Mouse (Mus musculus) stomach, embryonic 16.5 days (tissue): ENCODE results near the gene Sec14l3. TPM values are rescaled to one million over a fixed set of nuclear protein-coding genes. Genes with fewer than 3 reads are reported as not detected.

ENCODE experiments used
- ATAC-seq: fragments of 200-750 bp; cut with Nextera tagmentation; 2 replicates; pipeline ENCODE4 v1.8.0; 2017; ENCODE audit warnings: moderate number of reproducible peaks, moderate TSS enrichment; ENCODE audit not compliant: insufficient read depth, low FRiP score
- H3K27ac ChIP-seq: fragments of 300-500 bp; sonication (generic); 2 replicates; pipeline ENCODE4 v1.5.1; 2014; ENCODE audit warnings: low read length
- H3K27me3 ChIP-seq: fragments of 300-500 bp; sonication (generic); 2 replicates; pipeline ENCODE4 v1.6.1; 2014; ENCODE audit warnings: low read length, control low read depth, mixed read lengths; ENCODE audit not compliant: control insufficient read depth, insufficient read depth
- H3K36me3 ChIP-seq: fragments of 300-500 bp; sonication (generic); 2 replicates; pipeline ENCODE4 v1.6.1; 2014; ENCODE audit warnings: low read length; ENCODE audit not compliant: control insufficient read depth, insufficient read depth
- H3K4me1 ChIP-seq: fragments of 300-500 bp; sonication (generic); 2 replicates; pipeline ENCODE4 v1.6.1; 2014; ENCODE audit warnings: low read length, control low read depth, mixed read lengths; ENCODE audit not compliant: control insufficient read depth, insufficient read depth
- H3K4me2 ChIP-seq: fragments of 300-500 bp; sonication (generic); 2 replicates; pipeline ENCODE4 v1.6.1; 2014; ENCODE audit warnings: low read depth, low read length, mixed read lengths
- H3K4me3 ChIP-seq: fragments of 300-500 bp; sonication (generic); replicated peaks from 2 replicates; pipeline ENCODE4 v1.5.1; 2014; ENCODE audit warnings: mild to moderate bottlenecking, low read length
- H3K9ac ChIP-seq: fragments of 300-500 bp; sonication (generic); 2 replicates; pipeline ENCODE4 v1.6.1; 2014; ENCODE audit warnings: low read length
- H3K9me3 ChIP-seq: fragments of 300-500 bp; sonication (generic); replicated peaks from 2 replicates; pipeline ENCODE4 v1.6.1; 2016; ENCODE audit warnings: low read length, control low read depth; ENCODE audit not compliant: control insufficient read depth
- WGBS: fragments of 180-500 bp; shearing (Covaris S2); extraction: QIAGEN DNeasy Blood & Tissue Kit; methylation state at CpG from one replicate; pipeline ENCODE4 v1.1.7; 2014; 5-methylcytosine and 5-hydroxymethylcytosine counted together
- polyA plus RNA-seq: library from polyadenylated mRNA; unstranded; fragments of >200 nt; fragmentation: Nextera tagmentation; extraction: Ambion mirVana; gene quantifications from 2 replicates; pipeline ENCODE4 v1.2.1, GENCODE M21; 2015

Gene Sec14l3
- polyA plus RNA-seq, 1 experiment from 2014 or later: 0.15 TPM

DNA sequence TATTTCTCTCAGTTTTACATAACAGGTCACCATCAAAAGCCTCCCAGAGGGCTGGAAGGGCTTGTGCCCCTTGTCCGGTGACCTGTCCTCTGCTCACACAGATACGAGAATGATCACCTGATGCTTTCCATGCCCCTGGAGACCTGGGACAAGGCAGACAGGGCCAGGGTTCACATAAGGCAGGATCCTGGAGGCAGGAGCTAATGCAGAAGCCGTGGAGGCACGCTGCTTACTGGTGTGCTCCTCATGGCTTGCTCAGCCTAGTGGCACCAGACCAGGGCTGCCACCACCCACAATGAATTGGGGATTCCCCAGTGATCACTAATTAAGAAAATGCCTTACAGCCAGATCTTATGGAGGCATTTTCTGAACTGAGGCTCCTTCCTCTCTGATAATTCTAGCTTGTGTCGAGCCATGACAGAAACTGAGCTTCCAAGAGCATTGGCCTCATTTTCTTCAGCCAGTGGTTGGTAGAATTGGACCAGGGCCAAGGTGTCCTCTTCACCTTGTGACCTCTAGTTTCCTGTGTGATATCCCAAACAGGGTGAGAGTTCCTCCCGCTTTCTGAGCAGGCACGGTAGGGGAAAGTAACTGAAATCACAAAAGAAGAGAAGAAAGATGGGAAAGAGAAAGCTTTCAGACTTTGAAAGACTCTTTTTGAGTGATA lies 13.8 kb downstream of the Sec14l3 start:
- 78% methylated on average over 7 of the region's 7 CpGs for WGBS
- Histone ChIP-seq H3K27ac (no peak overlapping the region), H3K27me3 (no peaks in the 10 kb centered on the region), H3K4me3 (no peak overlapping the region), H3K4me1 (no peaks in the 10 kb centered on the region), H3K9me3 (no peaks in the 10 kb centered on the region), H3K9ac (no peak overlapping the region), H3K36me3 (no peaks in the 10 kb centered on the region), H3K4me2 (no peak overlapping the region)
- ATAC-seq: no peak

DNA sequence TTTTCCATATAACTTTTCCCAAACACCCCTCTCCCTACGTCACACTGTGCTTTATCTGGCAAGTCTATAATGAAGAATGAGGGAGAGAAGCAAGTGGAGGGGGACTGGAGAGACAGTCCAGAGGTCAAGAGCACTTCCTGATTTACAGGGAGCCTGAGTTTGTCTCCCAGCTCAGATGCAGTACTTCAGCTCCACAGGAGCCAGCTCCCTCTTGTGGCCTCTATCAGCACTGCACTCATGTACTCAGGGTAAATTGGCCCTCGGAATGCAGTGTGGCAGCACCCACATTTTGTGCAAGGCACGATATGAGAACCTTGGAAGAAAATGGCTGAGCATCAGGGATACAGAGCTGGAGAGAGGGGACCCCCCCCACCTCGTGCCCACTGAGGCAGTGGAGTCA lies 15.6 kb downstream of the Sec14l3 start:
- Histone ChIP-seq H3K4me2 (no peak overlapping the region), H3K36me3 (no peaks in the 10 kb centered on the region), H3K27ac (no peak overlapping the region), H3K27me3 (no peaks in the 10 kb centered on the region), H3K4me3 (no peak overlapping the region), H3K4me1 (no peaks in the 10 kb centered on the region), H3K9ac (no peak overlapping the region), H3K9me3 (no peaks in the 10 kb centered on the region)
- no peak for ATAC-seq
- 8% methylated on average over 4 of the region's 4 CpGs for WGBS

DNA sequence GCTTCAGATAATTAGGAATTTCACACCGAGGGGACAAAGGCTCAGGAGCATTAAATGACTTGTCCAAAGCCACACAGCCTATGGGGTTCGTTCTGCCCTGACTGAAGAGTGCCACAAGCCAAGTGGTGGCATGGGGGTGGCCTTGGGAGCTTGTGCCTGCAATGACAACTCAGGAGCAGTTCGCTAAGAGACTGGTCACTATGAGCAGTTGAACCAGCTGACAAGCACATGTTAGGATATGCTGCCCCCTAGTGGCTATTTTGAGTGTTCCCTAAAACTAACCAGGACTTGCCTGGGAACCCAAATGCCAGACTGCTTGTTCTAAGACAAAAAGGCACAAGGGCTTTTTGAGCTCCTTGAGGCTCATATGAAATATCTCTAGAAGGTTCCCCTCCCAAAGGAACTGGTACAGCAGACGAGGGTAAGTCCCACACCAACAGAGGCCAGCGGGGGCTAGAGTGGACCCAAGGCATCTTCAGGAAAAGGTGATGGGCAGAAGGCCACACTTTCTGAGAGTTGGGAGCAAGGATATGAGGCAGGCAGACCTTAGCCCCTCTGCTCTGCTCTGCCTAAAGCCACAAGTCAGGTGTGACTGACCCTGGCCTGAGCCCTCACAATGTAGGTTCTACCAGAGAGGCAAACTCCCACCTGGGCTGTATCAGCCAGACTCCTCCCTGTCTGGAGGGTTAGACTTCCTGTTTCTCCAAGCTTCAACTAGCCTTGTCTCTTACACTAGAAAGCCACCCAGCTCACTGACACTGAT lies 18.9 kb downstream of the Sec14l3 start:
- Histone ChIP-seq H3K27me3 (no peaks in the 10 kb centered on the region), H3K36me3 (no peaks in the 10 kb centered on the region), H3K27ac (no peak overlapping the region), H3K4me2 (no peak overlapping the region), H3K4me1 (no peaks in the 10 kb centered on the region), H3K4me3 (no peak overlapping the region), H3K9ac (no peak overlapping the region), H3K9me3 (no peaks in the 10 kb centered on the region)
- 39% methylated on average over 5 of the region's 5 CpGs for WGBS
- no peak for ATAC-seq

DNA sequence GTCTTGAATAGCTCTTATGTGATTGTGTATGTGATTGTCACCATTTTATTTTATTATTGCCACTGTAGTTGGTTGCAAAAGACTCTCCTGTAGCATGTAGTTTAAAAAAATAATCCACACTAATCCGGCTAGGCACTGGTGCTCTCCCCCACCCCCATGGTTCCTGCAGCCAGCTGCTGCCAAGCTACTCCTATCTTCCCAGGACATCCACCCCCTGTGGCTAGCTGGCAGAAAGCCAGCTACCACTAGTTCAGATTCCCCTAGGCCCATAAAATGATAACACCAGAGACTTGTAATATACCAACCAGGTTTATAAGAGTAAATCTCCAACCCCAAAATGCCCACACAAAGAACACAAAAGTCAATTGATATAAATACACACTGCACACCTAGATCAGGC lies 21.6 kb downstream of the Sec14l3 start:
- 61% methylated on average over 1 of the region's 1 CpGs for WGBS
- Histone ChIP-seq H3K9ac (no peak overlapping the region), H3K4me2 (no peak overlapping the region), H3K4me1 (no peaks in the 10 kb centered on the region), H3K9me3 (peaks cover 10% of the 10 kb centered on the region; the same call in 1 of the 2 replicates), H3K27me3 (no peaks in the 10 kb centered on the region), H3K36me3 (peaks cover 6% of the 10 kb centered on the region; the same call in 1 of the 2 replicates), H3K4me3 (no peak overlapping the region), H3K27ac (no peak overlapping the region)
- ATAC-seq: no peak

DNA sequence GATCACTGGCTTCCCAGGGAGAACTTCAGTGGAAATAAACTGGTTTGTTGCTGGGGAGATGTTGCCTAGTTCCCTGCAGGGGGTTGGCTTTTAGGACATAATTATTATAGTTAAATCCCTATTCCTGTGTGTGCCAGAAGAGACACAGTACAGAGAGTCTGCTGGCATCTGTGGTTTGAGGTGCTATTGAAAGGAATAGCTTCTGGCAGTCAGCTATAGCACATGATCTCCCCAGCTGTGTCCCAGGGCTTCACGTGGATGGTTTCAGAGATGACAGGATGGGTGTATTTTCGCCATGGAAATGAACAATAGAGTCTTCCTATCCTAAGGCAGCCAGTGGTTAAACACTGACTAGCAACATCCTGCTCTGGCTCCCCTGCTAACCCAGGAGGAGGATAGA lies 22.6 kb downstream of the Sec14l3 start:
- no peak overlapping the region for H3K4me2 ChIP-seq
- H3K27ac ChIP-seq: no peak overlapping the region
- H3K27me3 ChIP-seq: no peaks in the 10 kb centered on the region
- peaks cover 10% of the 10 kb centered on the region for H3K36me3 ChIP-seq
- WGBS: 60% methylated on average over 2 of the region's 2 CpGs
- H3K9ac ChIP-seq: no peak overlapping the region
- H3K9me3 ChIP-seq: peaks cover 12% of the 10 kb centered on the region; the same call in 1 of the 2 replicates
- no peak for ATAC-seq
- H3K4me3 ChIP-seq: no peak overlapping the region
- no peaks in the 10 kb centered on the region for H3K4me1 ChIP-seq

DNA sequence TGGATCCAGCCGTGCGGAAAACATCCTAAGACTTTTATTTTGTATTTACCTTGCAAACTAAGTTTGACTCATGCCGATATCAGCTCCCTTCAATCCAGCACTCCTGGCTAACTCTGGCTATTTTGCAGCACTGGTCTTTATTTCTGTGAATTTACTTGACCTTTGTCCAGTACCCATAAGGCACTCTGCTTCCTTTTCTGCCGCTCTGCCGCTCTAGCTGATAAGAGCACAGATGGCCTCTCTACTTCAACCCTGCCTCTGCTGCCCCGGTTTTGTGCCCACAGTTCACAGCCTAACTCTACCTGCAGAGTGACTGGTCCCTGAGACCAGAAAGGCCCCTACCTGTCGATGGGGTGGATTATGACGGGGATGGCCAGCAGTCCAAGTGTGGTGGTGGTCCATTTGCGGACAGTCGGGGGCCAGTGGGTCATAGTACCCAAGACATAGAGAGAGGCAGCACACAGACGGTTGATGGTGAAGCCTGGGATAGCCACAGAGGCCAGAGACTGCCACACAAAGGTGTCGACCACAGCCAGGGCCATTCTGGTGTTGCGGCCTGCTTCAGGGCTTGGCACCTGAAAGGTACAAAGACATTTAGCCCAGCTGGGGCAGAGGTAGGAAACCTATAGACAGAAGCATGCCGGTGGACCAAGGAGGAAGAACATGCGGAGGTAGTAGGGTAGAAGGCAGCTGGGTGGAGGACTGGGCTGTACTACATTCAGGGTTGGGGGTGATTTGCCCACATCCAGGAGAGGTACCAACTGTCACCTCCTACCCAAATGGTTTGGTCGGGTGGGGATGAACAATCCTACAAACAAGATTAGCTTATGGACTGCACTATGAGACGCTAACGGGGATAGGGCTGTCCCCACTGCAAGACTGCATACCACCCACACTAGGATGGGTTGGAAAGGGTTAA lies 29.1 kb downstream of the Sec14l3 start:
- WGBS: 69% methylated on average over 18 of the region's 18 CpGs
- peak overlapping the region; percentile 56 for H3K4me3 ChIP-seq
- H3K27me3 ChIP-seq: no peaks in the 10 kb centered on the region
- H3K4me1 ChIP-seq: peaks cover 13% of the 10 kb centered on the region
- H3K27ac ChIP-seq: peak overlapping the region; percentile 88
- ATAC-seq: no peak
- H3K4me2 ChIP-seq: peak overlapping the region; percentile 93
- peaks cover 12% of the 10 kb centered on the region; the same call in 1 of the 2 replicates for H3K9me3 ChIP-seq
- H3K9ac ChIP-seq: peak overlapping the region; percentile 8; the same call in 1 of the 2 replicates
- H3K36me3 ChIP-seq: peaks cover 10% of the 10 kb centered on the region

DNA sequence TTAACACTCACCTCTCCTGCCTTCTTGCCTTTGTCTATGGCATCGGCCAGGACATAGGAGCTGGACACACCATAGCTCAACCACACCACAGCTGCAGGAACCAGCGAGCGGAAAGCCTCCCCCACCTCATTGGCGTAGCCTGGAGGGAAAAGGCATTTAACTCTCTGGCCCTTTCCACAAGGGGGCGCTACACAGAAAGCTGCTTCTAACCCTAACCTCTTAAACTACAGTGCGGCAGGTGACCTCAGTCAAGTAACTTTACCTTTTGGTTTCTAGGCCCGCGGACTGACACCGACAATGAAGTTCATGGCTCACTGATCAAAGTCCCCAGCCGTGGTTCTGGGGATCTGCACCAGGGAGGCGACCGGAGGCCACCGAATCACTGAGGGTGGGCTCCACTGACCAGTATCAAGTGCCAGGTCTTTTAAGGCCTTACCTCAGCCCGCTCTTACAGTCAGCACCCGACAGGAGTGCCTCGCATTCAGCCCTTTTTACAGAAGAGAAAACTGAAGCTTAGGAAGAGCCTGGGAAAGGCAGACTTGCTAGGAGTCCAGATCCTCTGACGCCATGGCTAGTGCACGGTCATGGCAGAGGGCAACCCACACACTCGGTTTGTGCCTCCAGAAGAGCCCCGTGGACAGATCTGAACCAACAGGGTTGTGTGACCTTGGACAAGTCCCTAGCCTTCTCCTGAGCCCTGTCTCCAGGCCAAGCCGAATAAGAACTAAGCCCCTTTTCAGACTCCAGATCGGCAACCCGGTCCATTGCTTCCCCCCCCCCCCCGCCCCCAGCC lies 29.9 kb downstream of the Sec14l3 start:
- H3K9ac ChIP-seq: peak overlapping the region; percentile 71
- peaks cover 10% of the 10 kb centered on the region for H3K36me3 ChIP-seq
- H3K27ac ChIP-seq: peak overlapping the region; percentile 88
- H3K4me2 ChIP-seq: peak overlapping the region; percentile 93
- peaks cover 12% of the 10 kb centered on the region; the same call in 1 of the 2 replicates for H3K9me3 ChIP-seq
- H3K27me3 ChIP-seq: no peaks in the 10 kb centered on the region
- 8% methylated on average over 23 of the region's 24 CpGs for WGBS
- peaks cover 13% of the 10 kb centered on the region for H3K4me1 ChIP-seq
- no peak for ATAC-seq
- H3K4me3 ChIP-seq: peak overlapping the region; percentile 56
